Mouse (Mus musculus): ENCODE data around the gene Rnf220. TPM values are rescaled to one million over a fixed set of nuclear protein-coding genes. Genes with fewer than 3 reads are reported as not detected.

Rnf220 gene
- polyA plus RNA-seq, 1 experiment = 84.5 TPM

GRCm38 (mm10) chr4:117373324-117374077 lies 123.4 kb downstream of the Rnf220 start:
- Histone ChIP-seq H3K4me3 (ENCODE audit: insufficient read depth, low read length) (no peak overlapping the region), H3K27ac (ENCODE audit: insufficient read depth, low read depth, low read length) (no peak overlapping the region), H3K4me1 (ENCODE audit: control insufficient read depth, insufficient read depth, low read length) (no peaks in the 10 kb centered on the region)
- TF ChIP-seq CTCF (IDR thresholded peaks at IDR 0.05; ENCODE audit: low read depth, low read length) (no peak), POLR2A (IDR thresholded peaks at IDR 0.05; ENCODE audit: borderline replicate concordance, low read depth, low read length) (no peak)

DNA sequence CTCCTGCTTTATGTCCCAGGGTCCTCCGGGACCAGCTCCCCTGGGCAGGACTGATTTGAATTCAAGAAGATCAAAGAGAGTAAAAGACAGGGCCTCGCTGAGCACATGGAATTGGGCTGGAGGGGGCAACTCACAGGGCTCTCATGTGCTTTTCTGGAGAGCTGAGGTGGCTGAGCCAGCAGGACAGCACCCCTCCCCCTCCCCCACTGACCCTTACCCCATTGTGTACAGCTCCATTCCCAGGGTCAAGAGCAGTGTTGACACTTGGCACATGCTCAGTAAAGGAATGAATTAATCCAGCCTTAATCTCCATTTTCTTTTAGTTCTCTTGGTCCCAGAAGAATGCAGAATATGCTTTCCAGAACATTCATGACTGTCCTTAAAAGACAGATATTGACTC lies 125.0 kb downstream of the Rnf220 start:
- Histone ChIP-seq H3K4me3 (ENCODE audit: insufficient read depth, low read length) (no peak overlapping the region), H3K27ac (ENCODE audit: insufficient read depth, low read depth, low read length) (no peak overlapping the region), H3K4me1 (ENCODE audit: control insufficient read depth, insufficient read depth, low read length) (no peaks in the 10 kb centered on the region)
- TF ChIP-seq CTCF (IDR thresholded peaks at IDR 0.05; ENCODE audit: low read depth, low read length) (no peak), POLR2A (IDR thresholded peaks at IDR 0.05; ENCODE audit: borderline replicate concordance, low read depth, low read length) (no peak)

DNA sequence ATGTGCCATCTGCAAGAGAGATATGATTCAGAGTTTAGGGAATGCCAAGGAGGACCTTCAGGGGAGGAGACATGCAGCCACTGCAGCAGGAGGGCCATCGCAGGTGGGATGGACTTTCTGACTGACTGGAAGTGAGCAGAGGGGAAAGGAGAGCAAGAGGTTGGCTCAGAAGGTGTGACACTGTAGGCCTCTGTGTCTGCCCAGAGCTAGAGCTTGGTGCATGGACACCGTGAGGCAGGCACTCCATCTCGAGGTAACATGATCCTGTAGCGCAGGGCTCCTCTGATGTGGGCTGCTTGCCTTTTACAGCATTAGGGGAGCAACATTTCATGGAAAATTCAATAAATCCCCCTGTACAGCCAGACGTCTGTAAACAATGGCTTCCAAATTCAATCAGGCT lies 126.5 kb downstream of the Rnf220 start:
- no peak for TF ChIP-seq POLR2A (IDR thresholded peaks at IDR 0.05; ENCODE audit: borderline replicate concordance, low read depth, low read length)
- no peak for TF ChIP-seq CTCF (IDR thresholded peaks at IDR 0.05; ENCODE audit: low read depth, low read length)
- H3K4me3 ChIP-seq (ENCODE audit: insufficient read depth, low read length) = no peak overlapping the region

GRCm38 (mm10) chr4:117369571-117369970 lies 127.3 kb downstream of the Rnf220 start:
- TF ChIP-seq CTCF (IDR thresholded peaks at IDR 0.05; ENCODE audit: low read depth, low read length) (no peak), POLR2A (IDR thresholded peaks at IDR 0.05; ENCODE audit: borderline replicate concordance, low read depth, low read length) (no peak)
- no peak overlapping the region for H3K4me3 ChIP-seq (ENCODE audit: insufficient read depth, low read length)
- no peak overlapping the region for H3K27ac ChIP-seq (ENCODE audit: insufficient read depth, low read depth, low read length)
- H3K4me1 ChIP-seq (ENCODE audit: control insufficient read depth, insufficient read depth, low read length) = no peaks in the 10 kb centered on the region

More for the DNA sequence above, 126.5 kb downstream of the Rnf220 start:
- Histone ChIP-seq H3K27ac (ENCODE audit: insufficient read depth, low read depth, low read length) (no peak overlapping the region), H3K4me1 (ENCODE audit: control insufficient read depth, insufficient read depth, low read length) (no peaks in the 10 kb centered on the region)

DNA sequence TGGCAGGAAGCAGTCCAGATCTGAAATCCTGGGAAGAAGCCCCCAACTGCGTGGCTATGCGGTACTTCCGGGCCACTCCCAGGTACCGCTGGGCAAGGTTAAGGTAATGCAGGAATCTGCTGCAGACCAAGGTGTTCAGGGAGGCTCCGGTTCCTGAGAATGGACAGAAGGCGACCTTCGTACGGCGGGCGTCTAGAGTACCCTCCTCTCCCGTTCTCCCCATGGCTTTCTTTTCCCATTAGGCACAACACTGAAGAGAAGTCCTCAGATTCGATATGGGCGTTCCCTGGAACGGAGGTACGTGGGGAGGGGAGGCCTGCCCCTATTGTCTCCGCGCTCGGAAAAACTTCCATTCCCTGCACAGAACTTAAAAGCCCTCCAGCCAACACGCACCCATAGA lies 129.5 kb downstream of the Rnf220 start:
- TF ChIP-seq POLR2A (IDR thresholded peaks at IDR 0.05; ENCODE audit: borderline replicate concordance, low read depth, low read length) (no peak), CTCF (IDR thresholded peaks at IDR 0.05; ENCODE audit: low read depth, low read length) (no peak)
- no peak overlapping the region for H3K4me3 ChIP-seq (ENCODE audit: insufficient read depth, low read length)
- H3K4me1 ChIP-seq (ENCODE audit: control insufficient read depth, insufficient read depth, low read length) = no peaks in the 10 kb centered on the region
- H3K27ac ChIP-seq (ENCODE audit: insufficient read depth, low read depth, low read length) = no peak overlapping the region

GRCm38 (mm10) chr4:117362085-117362484 lies 134.8 kb downstream of the Rnf220 start:
- no peaks in the 10 kb centered on the region for H3K4me1 ChIP-seq (ENCODE audit: control insufficient read depth, insufficient read depth, low read length)
- TF ChIP-seq POLR2A (IDR thresholded peaks at IDR 0.05; ENCODE audit: borderline replicate concordance, low read depth, low read length) = no peak
- no peak for TF ChIP-seq CTCF (IDR thresholded peaks at IDR 0.05; ENCODE audit: low read depth, low read length)
- H3K27ac ChIP-seq (ENCODE audit: insufficient read depth, low read depth, low read length) = no peak overlapping the region

GRCm38 (mm10) chr4:117361558-117361873 lies 135.3 kb downstream of the Rnf220 start:
- no peak overlapping the region for H3K27ac ChIP-seq (ENCODE audit: insufficient read depth, low read depth, low read length)
- TF ChIP-seq POLR2A (IDR thresholded peaks at IDR 0.05; ENCODE audit: borderline replicate concordance, low read depth, low read length) (no peak), CTCF (IDR thresholded peaks at IDR 0.05; ENCODE audit: low read depth, low read length) (no peak)
- no peak overlapping the region for H3K4me3 ChIP-seq (ENCODE audit: insufficient read depth, low read length)
- H3K4me1 ChIP-seq (ENCODE audit: control insufficient read depth, insufficient read depth, low read length) = no peaks in the 10 kb centered on the region

More at GRCm38 (mm10) chr4:117362085-117362484, 134.8 kb downstream of the Rnf220 start:
- H3K4me3 ChIP-seq (ENCODE audit: insufficient read depth, low read length) = no peak overlapping the region

DNA sequence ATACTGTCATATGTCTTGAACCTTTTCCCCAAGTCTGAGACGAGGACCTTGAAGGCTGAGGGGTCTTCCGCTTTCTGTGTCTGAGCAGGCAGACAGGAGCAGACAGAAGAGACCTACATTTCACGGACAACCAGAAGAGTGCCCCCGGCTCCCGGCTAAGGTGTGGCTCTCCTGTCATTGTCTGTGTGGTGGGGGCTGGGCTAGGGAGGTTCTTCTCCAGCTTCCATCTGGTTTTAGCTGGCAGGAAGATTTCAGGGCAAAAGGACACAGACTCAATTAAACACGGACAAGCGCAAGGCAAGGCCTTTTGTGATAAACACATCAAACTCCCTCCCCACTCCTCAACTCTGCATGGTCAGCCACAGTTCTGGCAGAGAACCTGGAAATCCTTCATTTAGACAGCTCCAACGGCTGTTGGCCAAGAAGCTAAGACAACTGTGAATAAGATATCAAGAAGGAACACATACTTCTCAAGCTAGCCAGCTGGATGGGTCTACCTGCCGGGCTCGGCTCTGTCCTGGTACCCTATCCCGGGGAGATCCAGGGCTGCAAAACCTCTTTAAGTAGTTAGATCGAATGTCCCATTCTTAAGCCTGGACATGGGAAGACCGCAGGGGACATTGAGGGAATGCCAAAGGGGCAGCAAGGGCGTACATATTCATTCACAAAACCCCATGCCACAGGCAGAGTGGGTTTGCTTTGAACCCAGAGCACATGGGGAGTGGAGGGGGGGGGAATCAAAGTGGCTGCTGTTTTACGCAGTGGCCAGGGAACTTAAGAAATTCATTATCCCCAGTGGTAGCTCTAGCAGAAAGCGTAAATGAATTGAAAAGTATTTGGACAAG lies 135.9 kb downstream of the Rnf220 start:
- no peak overlapping the region for H3K27ac ChIP-seq (ENCODE audit: insufficient read depth, low read depth, low read length)
- H3K4me3 ChIP-seq (ENCODE audit: insufficient read depth, low read length) = no peak overlapping the region

GRCm38 (mm10) chr4:117359803-117360382 lies 137.0 kb downstream of the Rnf220 start:
- no peak overlapping the region for H3K4me3 ChIP-seq (ENCODE audit: insufficient read depth, low read length)
- no peak for TF ChIP-seq CTCF (IDR thresholded peaks at IDR 0.05; ENCODE audit: low read depth, low read length)
- TF ChIP-seq POLR2A (IDR thresholded peaks at IDR 0.05; ENCODE audit: borderline replicate concordance, low read depth, low read length) = no peak
- H3K27ac ChIP-seq (ENCODE audit: insufficient read depth, low read depth, low read length) = no peak overlapping the region
- H3K4me1 ChIP-seq (ENCODE audit: control insufficient read depth, insufficient read depth, low read length) = no peaks in the 10 kb centered on the region

More for the DNA sequence above, 135.9 kb downstream of the Rnf220 start:
- H3K4me1 ChIP-seq (ENCODE audit: control insufficient read depth, insufficient read depth, low read length) = no peaks in the 10 kb centered on the region
- TF ChIP-seq CTCF (IDR thresholded peaks at IDR 0.05; ENCODE audit: low read depth, low read length) = no peak

- Histone ChIP-seq H3K4me1 (ENCODE audit: control insufficient read depth, insufficient read depth, low read length) (no peaks in the 10 kb centered on the region), H3K4me3 (ENCODE audit: insufficient read depth, low read length) (no peak overlapping the region), H3K27ac (ENCODE audit: insufficient read depth, low read depth, low read length) (no peak overlapping the region)
- TF ChIP-seq CTCF (IDR thresholded peaks at IDR 0.05; ENCODE audit: low read depth, low read length) (no peak), POLR2A (IDR thresholded peaks at IDR 0.05; ENCODE audit: borderline replicate concordance, low read depth, low read length) (no peak)
Measured at GRCm38 (mm10) chr4:117357917-117358316, 138.9 kb downstream of the Rnf220 start.
